Mouse (Mus musculus) forebrain, embryonic 14.5 days (tissue): ENCODE data around the gene Tmem120b. TPM values are rescaled to one million over a fixed set of nuclear protein-coding genes. Genes with fewer than 3 reads are reported as not detected.

ENCODE experiments used
- ATAC-seq: fragments of 200-750 bp; cut with Nextera tagmentation; 2 replicates; pipeline ENCODE4 v1.8.0; 2017; ENCODE audit warnings: mild to moderate bottlenecking, moderate library complexity
- DNase-seq: peaks from one replicate; pipeline ENCODE4 v3.0.0-alpha.2; 2015; ENCODE audit warnings: low spot score
- H3K27ac ChIP-seq: fragments of 300-500 bp; sonication (generic); 2 replicates; pipeline ENCODE4 v1.5.1; 2014; ENCODE audit warnings: low read depth, mild to moderate bottlenecking, control low read depth, low read length, moderate library complexity
- H3K27me3 ChIP-seq: fragments of 300-500 bp; sonication (generic); replicated peaks from 2 replicates; pipeline ENCODE4 v1.6.1; 2014; ENCODE audit warnings: low read length, control low read depth, mixed read lengths; ENCODE audit not compliant: control insufficient read depth, insufficient read depth
- H3K36me3 ChIP-seq: fragments of 300-500 bp; sonication (generic); 2 replicates; pipeline ENCODE4 v1.6.1; 2014; ENCODE audit warnings: low read length, control low read depth; ENCODE audit not compliant: control insufficient read depth, insufficient read depth
- H3K4me1 ChIP-seq: fragments of 300-500 bp; sonication (generic); 2 replicates; pipeline ENCODE4 v1.6.1; 2014; ENCODE audit warnings: antibody characterized with exemption, low read length, control low read depth; ENCODE audit not compliant: control insufficient read depth, insufficient read depth
- H3K4me2 ChIP-seq: fragments of 300-500 bp; sonication (generic); 2 replicates; pipeline ENCODE4 v1.6.1; 2014; ENCODE audit warnings: mild to moderate bottlenecking, control low read depth, low read length
- H3K4me3 ChIP-seq: fragments of 300-500 bp; sonication (generic); 2 replicates; pipeline ENCODE4 v1.5.1; 2014; ENCODE audit warnings: low read depth, low read length, control low read depth
- H3K9ac ChIP-seq: fragments of 300-500 bp; sonication (generic); 2 replicates; pipeline ENCODE4 v1.6.1; 2014; ENCODE audit warnings: mild to moderate bottlenecking, low read length, control low read depth, moderate library complexity
- H3K9me3 ChIP-seq: fragments of 300-500 bp; sonication (generic); replicated peaks from 2 replicates; pipeline ENCODE4 v1.6.1; 2016; ENCODE audit warnings: low read length, control low read depth, mixed read lengths; ENCODE audit not compliant: control insufficient read depth
- WGBS: fragments of 180-500 bp; shearing (Covaris S2); extraction: QIAGEN DNeasy Blood & Tissue Kit; methylation state at CpG from one replicate; pipeline ENCODE4 v1.1.7; 2014; 5-methylcytosine and 5-hydroxymethylcytosine counted together
- polyA plus RNA-seq: library from polyadenylated mRNA; unstranded; fragments of >200 nt; fragmentation: Nextera tagmentation; extraction: Ambion mirVana; gene quantifications from 2 replicates; pipeline ENCODE4 v1.2.1, GENCODE M21; 2014

The Tmem120b gene
- polyA plus RNA-seq, 1 experiment from 2014 or later: 8.1 TPM

GRCm38 (mm10) chr5:123160341-123160740, 92.1 kb downstream of the Tmem120b start:
- H3K9ac ChIP-seq: no peak overlapping the region
- WGBS: 97% methylated on average over 15 of the region's 15 CpGs
- H3K27ac ChIP-seq: no peak overlapping the region
- DNase-seq (no peak), ATAC-seq (no peak)
- no peaks in the 10 kb centered on the region for H3K4me1 ChIP-seq
- no peak overlapping the region for H3K4me2 ChIP-seq
- H3K4me3 ChIP-seq: no peak overlapping the region
- no peaks in the 10 kb centered on the region for H3K27me3 ChIP-seq
- H3K9me3 ChIP-seq: no peaks in the 10 kb centered on the region
- peaks cover 90% of the 10 kb centered on the region for H3K36me3 ChIP-seq

GRCm38 (mm10) chr5:123162942-123163341, 94.7 kb downstream of the Tmem120b start:
- H3K27ac ChIP-seq: no peak overlapping the region
- H3K4me3 ChIP-seq: no peak overlapping the region
- H3K27me3 ChIP-seq: no peaks in the 10 kb centered on the region
- ATAC-seq (no peak), DNase-seq (no peak)
- 88% methylated on average over 9 of the region's 9 CpGs for WGBS
- no peaks in the 10 kb centered on the region for H3K4me1 ChIP-seq
- peaks cover 89% of the 10 kb centered on the region for H3K36me3 ChIP-seq
- H3K9me3 ChIP-seq: no peaks in the 10 kb centered on the region
- H3K9ac ChIP-seq: no peak overlapping the region
- no peak overlapping the region for H3K4me2 ChIP-seq

GRCm38 (mm10) chr5:123166437-123166836, 98.2 kb downstream of the Tmem120b start:
- Histone ChIP-seq H3K4me2 (no peak overlapping the region), H3K4me1 (no peaks in the 10 kb centered on the region), H3K27ac (no peak overlapping the region), H3K9ac (no peak overlapping the region), H3K27me3 (no peaks in the 10 kb centered on the region), H3K36me3 (peaks cover 54% of the 10 kb centered on the region), H3K4me3 (no peak overlapping the region), H3K9me3 (no peaks in the 10 kb centered on the region)
- WGBS: 92% methylated on average over 10 of the region's 10 CpGs
- ATAC-seq (no peak), DNase-seq (no peak)

Other genes starting within 250 kb of the Tmem120b start
- gene Anapc5, start 247.1 kb upstream of the Tmem120b start, polyA plus RNA-seq: 484 and 553 TPM in 2 replicates
- gene Rnf34, start 218.4 kb upstream of the Tmem120b start, polyA plus RNA-seq: 48.9 and 54.3 TPM in 2 replicates
- 73.8 and 94.1 TPM in 2 replicates for gene Kdm2b, start 78.6 kb upstream of the Tmem120b start, polyA plus RNA-seq
- 13.3 and 13.8 TPM in 2 replicates for gene Orai1, start 53.3 kb upstream of the Tmem120b start, polyA plus RNA-seq
- gene Morn3, start 21.4 kb upstream of the Tmem120b start, polyA plus RNA-seq: 0.63 and 0.83 TPM in 2 replicates
- 6.8 and 10.5 TPM in 2 replicates for gene Rhof, start 64.3 kb downstream of the Tmem120b start, polyA plus RNA-seq
- 8.6 and 11.6 TPM in 2 replicates for gene Setd1b, start 73.8 kb downstream of the Tmem120b start, polyA plus RNA-seq
- 52.5 and 63.5 TPM in 2 replicates for gene Psmd9, start 101.0 kb downstream of the Tmem120b start, polyA plus RNA-seq
- not detected in 2 replicates for gene Hpd, start 114.3 kb downstream of the Tmem120b start, polyA plus RNA-seq
- gene Wdr66, start 183.7 kb downstream of the Tmem120b start, polyA plus RNA-seq: 2.3 and 2.4 TPM in 2 replicates